Mouse (Mus musculus) CD8-positive naive resting alpha-beta T cell, adult 2 months (primary cell): Measurements from ENCODE around the gene Trmt61a.

Experiments used
- DNase-seq, 2 experiments: peaks; one replicate each; pipeline ENCODE4 v3.0.0; 2022; ENCODE audit warnings: low read depth in 2 of 2, low spot score in 2 of 2

Trmt61a gene

DNA sequence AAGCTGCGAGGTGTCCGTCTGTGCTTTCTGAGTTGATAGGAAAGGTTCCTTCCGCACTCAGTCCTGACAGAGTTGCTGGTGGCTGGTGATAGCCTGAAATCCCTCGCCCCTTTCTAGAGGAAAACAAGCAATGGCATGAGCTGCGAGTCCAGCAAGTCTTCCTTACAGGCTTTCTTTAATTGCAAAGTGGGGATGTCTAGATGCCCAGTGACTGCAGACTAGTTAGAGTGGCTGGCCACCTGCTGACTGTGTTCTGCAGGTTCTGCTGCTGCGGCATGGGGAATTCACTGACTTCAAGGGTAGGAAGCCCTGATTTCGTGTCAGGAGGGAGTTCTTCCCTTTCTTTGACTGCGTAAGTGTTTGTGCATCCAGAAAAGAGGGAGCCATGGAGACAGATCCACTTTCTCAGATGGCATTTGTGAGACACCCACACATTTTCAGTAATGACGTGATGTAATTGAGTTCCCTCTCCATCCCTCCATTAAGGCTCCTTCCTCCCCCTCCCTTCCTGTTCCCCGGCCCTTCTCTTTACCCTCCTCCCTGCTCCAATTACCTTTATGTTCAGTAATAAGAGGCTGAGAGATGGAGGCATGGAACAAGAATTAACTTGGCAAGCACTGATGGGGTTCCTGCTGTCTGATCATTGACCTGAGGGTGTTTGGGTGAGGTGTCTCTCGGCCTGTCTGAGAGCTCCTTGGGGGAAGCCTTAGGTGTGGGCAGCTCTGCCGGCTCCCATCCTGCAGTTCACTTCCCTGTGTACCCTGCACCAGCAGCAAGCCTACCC is 47.6 kb downstream of the Trmt61a start:
- no peak for DNase-seq

DNA sequence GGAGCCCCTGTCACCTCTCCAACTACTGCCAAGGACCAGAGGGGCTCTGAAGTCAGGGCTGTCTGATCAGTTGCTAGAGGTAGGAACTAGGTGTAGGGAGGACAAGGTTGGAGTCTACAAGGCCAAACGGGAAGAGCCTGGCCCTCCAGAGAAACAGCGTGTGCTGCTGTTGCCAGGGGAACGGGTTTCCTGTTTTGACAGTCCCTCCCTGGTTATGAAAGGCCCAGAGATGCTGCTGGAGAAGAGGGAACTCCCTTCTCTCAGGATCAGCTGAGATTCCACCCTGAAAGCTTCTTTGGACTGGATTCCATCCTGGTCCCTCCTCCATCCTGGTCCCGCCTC is 48.2 kb downstream of the Trmt61a start:
- DNase-seq = no peak

DNA sequence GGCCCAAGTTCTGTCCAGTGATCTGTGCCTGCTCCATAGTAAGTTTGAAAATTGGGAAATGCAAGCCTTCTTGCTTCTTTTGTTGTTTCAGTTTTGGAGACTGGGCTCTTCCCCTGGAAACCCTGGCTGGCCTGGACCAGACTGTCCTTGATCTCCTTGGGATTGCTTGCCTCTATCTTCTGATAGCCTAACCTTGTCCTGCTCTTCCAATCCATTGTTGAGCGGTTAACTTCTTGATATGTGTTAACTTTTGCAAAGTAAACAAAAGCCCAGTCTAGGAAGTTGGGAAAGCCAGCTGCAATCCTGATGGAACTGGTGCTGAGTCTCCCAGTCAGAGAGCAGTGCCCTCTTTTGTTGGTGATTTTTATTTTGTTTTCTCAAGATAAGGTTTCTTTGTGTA is 50.1 kb downstream of the Trmt61a start:
- no peak for DNase-seq

DNA sequence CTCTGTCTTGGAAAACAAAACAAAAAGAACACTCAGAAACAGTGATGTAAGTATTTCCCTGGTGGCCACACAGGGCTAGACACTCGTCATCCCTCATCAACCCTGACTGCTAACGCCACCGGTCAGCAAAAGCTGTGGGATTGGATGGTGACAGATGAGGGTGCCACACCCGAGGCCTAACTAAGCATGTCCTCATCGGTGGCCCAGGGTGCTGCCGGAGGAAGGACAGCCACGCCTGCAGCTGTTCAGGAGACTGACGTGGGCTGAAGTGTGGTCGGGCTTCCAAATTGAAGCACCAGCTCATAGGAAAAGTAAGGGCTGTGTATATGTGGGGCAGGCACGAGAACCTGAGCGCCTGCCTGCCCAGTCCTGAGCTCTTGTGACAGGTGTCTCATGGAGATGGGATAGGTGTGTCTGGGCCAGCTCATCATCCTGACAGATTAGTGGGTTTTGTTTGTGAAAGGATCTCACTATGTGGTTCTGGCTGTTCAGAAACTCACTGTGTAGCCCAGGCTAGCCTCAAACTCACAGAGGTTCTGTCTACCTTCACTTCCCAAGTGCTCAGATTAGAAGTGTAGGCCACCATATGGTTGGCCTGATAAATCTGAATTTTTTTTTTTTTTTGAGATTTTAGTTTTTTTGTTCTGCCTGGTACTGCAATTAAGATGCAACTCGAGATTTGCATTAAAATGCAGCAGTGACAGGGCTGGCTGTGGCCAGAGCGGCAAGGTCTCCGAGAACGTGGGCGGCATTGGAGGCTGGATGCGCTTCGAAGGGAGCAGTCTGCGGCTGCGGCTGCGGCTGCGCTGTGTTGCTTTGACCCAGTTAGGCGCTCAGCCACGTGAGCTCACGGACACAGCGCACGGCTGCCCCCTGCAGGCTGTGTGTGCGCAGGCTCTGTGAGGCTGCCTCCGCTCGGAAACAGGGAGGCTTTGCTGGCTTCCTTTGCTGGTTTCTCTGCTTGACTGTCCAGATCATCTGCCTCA is 54.2 kb downstream of the Trmt61a start:
- DNase-seq = peak; percentile 67 to 79

DNA sequence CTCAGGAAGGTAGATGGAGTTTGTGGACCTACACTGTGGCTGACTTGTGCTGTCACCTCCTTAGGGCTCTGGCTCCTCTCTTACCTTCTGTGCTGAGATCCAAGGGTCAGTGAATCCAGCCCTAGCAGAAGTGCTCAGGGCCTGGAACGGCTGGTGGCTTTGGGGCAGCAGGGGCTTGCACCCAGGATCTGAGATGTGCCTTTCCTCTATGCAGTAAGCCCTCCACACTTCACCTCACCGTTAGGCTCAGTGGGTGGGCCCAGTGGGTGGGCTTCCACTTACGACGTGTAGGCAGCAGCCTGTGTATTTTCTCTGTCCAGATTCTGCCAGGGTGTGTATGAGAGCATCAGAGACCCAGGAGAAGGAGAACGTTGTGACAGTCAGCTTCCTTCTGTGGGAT is 55.0 kb downstream of the Trmt61a start:
- no peak for DNase-seq
